Mouse (Mus musculus): ENCODE data around the gene Src. TPM values are rescaled to one million over a fixed set of nuclear protein-coding genes. Genes with fewer than 3 reads are reported as not detected.
"Not testable (repeated sequence)": the region's sequence is repeated elsewhere in the genome, so short reads cannot be mapped to it uniquely, and the experiment has no call there.

Gene Src
- polyA plus RNA-seq (2014; fragmentation: Nextera tagmentation; extraction: Ambion mirVana), result 4.7 and 6.2 TPM in 2 replicates

DNA sequence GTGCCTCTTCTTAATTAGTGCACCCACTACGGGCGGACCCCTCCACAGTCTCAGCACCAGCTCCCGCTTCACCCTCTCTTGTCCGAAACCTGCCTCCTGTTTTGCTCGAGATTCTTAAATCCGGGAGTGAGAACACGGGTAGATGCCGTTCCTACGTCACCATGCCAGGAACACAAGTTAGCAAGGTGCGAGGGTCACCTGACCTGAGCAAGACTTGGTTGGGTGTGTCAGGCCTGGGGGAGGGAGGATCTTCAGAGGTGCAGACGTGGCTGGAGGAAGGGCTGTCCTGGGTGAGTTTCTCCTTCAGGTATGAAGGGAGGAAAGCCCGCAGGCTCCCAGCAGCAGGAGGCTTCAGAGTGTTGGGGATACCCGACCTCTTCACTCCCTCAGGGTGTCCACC is at the start of gene Src:
Src (plus strand) TSS at position 239 of the 400 bp plus-strand sequence.
- H3K4me2 ChIP-seq, result peak within 1 kb of the TSS; percentile 37

DNA sequence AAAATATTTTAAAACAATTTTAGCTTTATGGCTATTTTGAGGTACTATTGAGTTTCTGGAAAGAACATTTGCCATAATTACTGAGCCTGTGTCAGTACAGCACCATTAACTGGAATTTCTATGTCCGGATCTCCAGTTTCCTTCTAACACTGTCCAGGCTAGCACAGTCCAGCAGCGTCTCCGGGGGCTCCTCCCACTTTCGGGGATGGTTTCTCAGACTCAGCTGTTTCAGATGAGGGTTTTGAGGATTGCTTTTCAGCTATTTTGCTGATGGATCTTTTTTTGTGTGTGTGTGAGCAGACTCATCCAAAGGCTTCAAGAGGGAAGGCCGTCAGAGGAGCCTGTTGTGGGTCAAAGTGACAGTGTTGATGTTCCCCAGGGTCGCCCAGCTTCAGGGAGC is 46.5 kb upstream of the Src start:
- Histone ChIP-seq H3K27ac (ENCODE audit: low read depth, low read length) (no peak overlapping the region; the same call in 1 of the 2 replicates), H3K36me3 (ENCODE audit: control insufficient read depth, insufficient read depth, low read length) (no peaks in the 10 kb centered on the region), H3K9ac (ENCODE audit: low read depth, low read length) (no peak overlapping the region), H3K4me2 (no peak overlapping the region), H3K9me3 (replicated peaks; ENCODE audit: control insufficient read depth, low read length) (no peaks in the 10 kb centered on the region), H3K4me3 (ENCODE audit: low read depth, low read length) (no peak overlapping the region), H3K27me3 (ENCODE audit: control insufficient read depth, insufficient read depth, low read length) (no peaks in the 10 kb centered on the region), H3K4me1 (ENCODE audit: control insufficient read depth, insufficient read depth, low read length) (peaks cover 40% of the 10 kb centered on the region)
- ATAC-seq (replicated peaks; ENCODE audit: insufficient number of reproducible peaks, low FRiP score, low TSS enrichment), result no peak
- WGBS (ENCODE audit: insufficient replicate concordance), result 47% methylated on average over 6 of the region's 6 CpGs

More for the DNA sequence above, at the start of gene Src:
- Histone ChIP-seq H3K9ac (ENCODE audit: low read depth, low read length) (0 out of 2 replicates have a peak within 1 kb of the TSS, but pooled peaks have one; percentile 3), H3K4me1 (ENCODE audit: control insufficient read depth, insufficient read depth, low read length) (peaks cover 20% of the 10 kb centered on the region), H3K36me3 (ENCODE audit: control insufficient read depth, insufficient read depth, low read length) (no peaks in the 10 kb centered on the region), H3K27ac (ENCODE audit: low read depth, low read length) (no peak within 1 kb of the TSS), H3K9me3 (replicated peaks; ENCODE audit: control insufficient read depth, low read length) (no peaks in the 10 kb centered on the region), H3K4me3 (ENCODE audit: low read depth, low read length) (no peak within 1 kb of the TSS), H3K27me3 (ENCODE audit: control insufficient read depth, insufficient read depth, low read length) (no peaks in the 10 kb centered on the region; the same call in 1 of the 2 replicates)
- ATAC-seq (replicated peaks; ENCODE audit: insufficient number of reproducible peaks, low FRiP score, low TSS enrichment), result no peak
- 19% methylated on average over 13 of the region's 13 CpGs for WGBS (ENCODE audit: insufficient replicate concordance)

DNA sequence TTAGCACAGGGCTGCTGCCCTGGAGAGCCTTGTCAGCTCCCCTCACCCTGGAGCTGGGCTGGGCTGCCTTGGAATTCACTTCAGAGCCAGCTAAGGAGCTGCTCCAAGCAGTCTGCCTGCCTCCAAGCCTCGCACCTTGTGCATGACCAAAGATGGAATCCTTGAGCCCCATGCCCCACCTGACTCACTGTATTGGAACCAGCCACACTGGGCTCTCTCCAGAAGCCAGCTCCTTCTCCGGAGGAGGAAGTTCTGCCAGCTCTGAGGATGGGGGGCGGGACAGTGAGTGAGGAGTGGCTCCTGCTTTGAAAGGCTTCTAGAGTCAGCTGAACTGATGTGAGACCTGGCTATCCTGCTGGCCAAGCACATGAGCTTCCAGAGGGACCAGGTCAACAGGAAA is 44.6 kb upstream of the Src start:
- no peaks in the 10 kb centered on the region for H3K36me3 ChIP-seq (ENCODE audit: control insufficient read depth, insufficient read depth, low read length)
- H3K4me3 ChIP-seq (ENCODE audit: low read depth, low read length), result no peak overlapping the region
- no peak overlapping the region for H3K9ac ChIP-seq (ENCODE audit: low read depth, low read length)
- no peak overlapping the region for H3K27ac ChIP-seq (ENCODE audit: low read depth, low read length)
- no peaks in the 10 kb centered on the region for H3K9me3 ChIP-seq (replicated peaks; ENCODE audit: control insufficient read depth, low read length)
- ATAC-seq (replicated peaks; ENCODE audit: insufficient number of reproducible peaks, low FRiP score, low TSS enrichment), result no peak
- WGBS (ENCODE audit: insufficient replicate concordance), result 70% methylated on average over 3 of the region's 3 CpGs
- H3K27me3 ChIP-seq (ENCODE audit: control insufficient read depth, insufficient read depth, low read length), result no peaks in the 10 kb centered on the region
- no peak overlapping the region for H3K4me2 ChIP-seq
- peaks cover 38% of the 10 kb centered on the region for H3K4me1 ChIP-seq (ENCODE audit: control insufficient read depth, insufficient read depth, low read length)

DNA sequence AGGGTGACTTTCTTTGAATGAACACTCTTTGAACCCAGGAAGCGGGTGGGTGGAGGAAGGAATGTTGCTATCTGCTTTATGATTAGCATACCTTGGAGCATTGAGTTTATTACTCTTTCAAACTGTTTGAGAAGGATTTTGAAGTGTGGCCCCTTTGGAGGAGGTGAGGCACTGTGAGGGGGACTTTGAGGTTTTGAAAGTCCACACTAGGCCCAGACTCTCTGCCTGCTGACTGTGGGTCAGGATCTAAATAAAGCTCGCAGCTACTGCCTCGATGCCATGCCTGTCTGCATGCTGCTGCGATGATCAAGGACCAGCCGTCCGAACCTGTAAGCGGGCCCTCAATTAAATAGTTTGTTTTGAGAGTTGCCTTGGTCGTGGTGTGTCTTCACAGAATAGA is 43.2 kb upstream of the Src start:
- Histone ChIP-seq H3K27me3 (ENCODE audit: control insufficient read depth, insufficient read depth, low read length) (no peaks in the 10 kb centered on the region), H3K9me3 (replicated peaks; ENCODE audit: control insufficient read depth, low read length) (no peaks in the 10 kb centered on the region), H3K4me3 (ENCODE audit: low read depth, low read length) (no peak overlapping the region), H3K9ac (ENCODE audit: low read depth, low read length) (no peak overlapping the region), H3K27ac (ENCODE audit: low read depth, low read length) (no peak overlapping the region), H3K4me1 (ENCODE audit: control insufficient read depth, insufficient read depth, low read length) (peaks cover 36% of the 10 kb centered on the region), H3K4me2 (no peak overlapping the region), H3K36me3 (ENCODE audit: control insufficient read depth, insufficient read depth, low read length) (no peaks in the 10 kb centered on the region)
- 49% methylated on average over 7 of the region's 8 CpGs for whole genome bisulfite sequencing (ENCODE audit: insufficient replicate concordance)
- ATAC-seq (replicated peaks; ENCODE audit: insufficient number of reproducible peaks, low FRiP score, low TSS enrichment), result no peak

DNA sequence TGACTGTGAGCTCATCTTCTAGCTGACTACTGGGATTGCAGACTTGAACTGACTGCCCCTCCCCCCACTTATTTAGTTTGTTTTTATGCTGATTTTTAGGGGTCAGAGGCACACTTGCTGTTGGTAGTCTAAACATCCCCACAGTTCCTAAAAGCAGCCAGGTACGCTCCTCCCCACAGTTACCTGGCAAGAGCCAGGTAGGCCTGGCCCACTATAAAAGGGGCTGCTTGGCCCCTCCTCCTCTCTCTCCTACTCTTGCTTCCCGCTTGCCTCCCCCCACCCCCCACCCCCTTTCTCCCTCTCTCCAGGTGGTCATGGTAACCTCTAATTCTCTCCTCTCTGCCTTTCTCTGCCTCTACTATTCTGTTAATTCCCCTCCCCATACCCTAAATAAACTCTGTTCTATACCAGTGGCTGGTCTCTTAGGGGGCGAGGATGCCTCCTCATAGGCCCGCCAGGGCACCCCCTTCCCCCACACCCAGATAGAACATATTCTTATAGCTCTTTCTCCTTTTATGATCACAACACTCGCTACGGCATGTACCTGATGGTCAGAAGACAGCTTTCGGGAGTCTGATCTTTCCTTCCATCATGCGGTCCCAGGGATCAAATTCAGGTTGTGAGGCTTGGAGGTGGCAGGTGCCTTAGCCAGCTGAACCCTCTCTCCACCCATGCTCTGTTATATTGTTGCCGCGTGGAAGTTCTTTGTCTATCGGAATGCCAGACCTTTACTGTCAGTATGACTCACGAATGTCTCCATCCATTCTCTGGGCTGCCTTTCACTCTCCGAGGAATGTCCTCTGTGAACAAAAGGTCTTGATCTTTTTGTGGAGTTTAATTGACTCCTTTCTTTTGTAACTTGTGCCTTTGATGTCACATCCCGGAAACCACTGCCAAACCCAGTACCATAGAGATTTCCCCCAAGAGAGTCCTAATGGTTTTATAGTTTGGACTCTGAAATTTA is 42.2 kb upstream of the Src start:
- Histone ChIP-seq H3K4me1 (ENCODE audit: control insufficient read depth, insufficient read depth, low read length) (peaks cover 36% of the 10 kb centered on the region), H3K9me3 (replicated peaks; ENCODE audit: control insufficient read depth, low read length) (no peaks in the 10 kb centered on the region), H3K36me3 (ENCODE audit: control insufficient read depth, insufficient read depth, low read length) (no peaks in the 10 kb centered on the region), H3K9ac (ENCODE audit: low read depth, low read length) (no peak overlapping the region), H3K27me3 (ENCODE audit: control insufficient read depth, insufficient read depth, low read length) (no peaks in the 10 kb centered on the region), H3K4me2 (no peak overlapping the region; the same call in 1 of the 2 replicates), H3K27ac (ENCODE audit: low read depth, low read length) (no peak overlapping the region), H3K4me3 (ENCODE audit: low read depth, low read length) (no peak overlapping the region)
- ATAC-seq (replicated peaks; ENCODE audit: insufficient number of reproducible peaks, low FRiP score, low TSS enrichment), result no peak
- 47% methylated on average over 14 of the region's 14 CpGs for WGBS (ENCODE audit: insufficient replicate concordance)

DNA sequence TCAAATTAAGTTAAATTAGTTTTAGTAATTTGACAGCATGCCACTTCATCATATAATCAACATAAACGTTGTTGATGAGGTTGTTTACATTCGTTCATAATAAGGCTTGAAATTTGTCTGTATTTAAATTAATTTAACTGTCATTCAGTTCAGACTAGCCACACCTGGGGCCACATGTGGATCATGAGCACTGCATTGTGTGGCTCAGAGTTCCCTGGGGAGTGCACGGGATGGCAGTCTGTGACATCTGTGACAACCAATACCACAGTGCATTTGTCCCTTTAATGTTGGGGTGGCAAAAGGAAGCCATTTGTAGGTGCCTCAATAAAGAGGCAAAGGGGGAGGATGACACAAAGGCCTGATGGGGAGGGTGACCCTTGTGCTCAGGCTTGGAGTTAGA is 41.2 kb upstream of the Src start:
- 61% methylated on average over 3 of the region's 3 CpGs for WGBS (ENCODE audit: insufficient replicate concordance)
- H3K27me3 ChIP-seq (ENCODE audit: control insufficient read depth, insufficient read depth, low read length), result no peaks in the 10 kb centered on the region
- H3K9ac ChIP-seq (ENCODE audit: low read depth, low read length), result no peak overlapping the region
- H3K36me3 ChIP-seq (ENCODE audit: control insufficient read depth, insufficient read depth, low read length), result no peaks in the 10 kb centered on the region
- H3K4me3 ChIP-seq (ENCODE audit: low read depth, low read length), result no peak overlapping the region
- no peak overlapping the region for H3K27ac ChIP-seq (ENCODE audit: low read depth, low read length)
- H3K9me3 ChIP-seq (replicated peaks; ENCODE audit: control insufficient read depth, low read length), result no peaks in the 10 kb centered on the region
- H3K4me2 ChIP-seq, result no peak overlapping the region
- peaks cover 29% of the 10 kb centered on the region for H3K4me1 ChIP-seq (ENCODE audit: control insufficient read depth, insufficient read depth, low read length)
- ATAC-seq (replicated peaks; ENCODE audit: insufficient number of reproducible peaks, low FRiP score, low TSS enrichment), result no peak

DNA sequence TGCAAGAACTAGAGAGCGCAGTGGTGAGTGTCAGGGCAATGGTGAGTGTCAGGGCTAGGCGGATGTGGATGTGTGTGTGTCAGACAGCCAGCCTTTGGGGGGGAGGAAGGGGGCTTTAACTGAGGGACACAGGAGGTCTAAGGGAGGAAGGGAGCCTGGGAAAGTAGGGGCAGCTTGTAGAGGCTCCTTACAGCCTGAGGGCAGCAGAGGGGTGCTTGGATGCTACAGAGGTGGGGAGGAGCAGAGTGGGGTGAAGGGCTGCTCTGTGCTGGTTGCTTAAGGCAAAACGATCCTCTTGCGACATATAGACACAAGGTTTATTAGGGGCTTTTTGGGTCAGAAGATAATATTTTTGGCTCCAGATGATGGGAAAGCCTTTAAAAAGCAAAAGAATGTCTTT is 33.4 kb upstream of the Src start:
- Histone ChIP-seq H3K27ac (ENCODE audit: low read depth, low read length) (no peak overlapping the region), H3K27me3 (ENCODE audit: control insufficient read depth, insufficient read depth, low read length) (no peaks in the 10 kb centered on the region), H3K4me1 (ENCODE audit: control insufficient read depth, insufficient read depth, low read length) (no peaks in the 10 kb centered on the region), H3K4me2 (no peak overlapping the region), H3K36me3 (ENCODE audit: control insufficient read depth, insufficient read depth, low read length) (peaks cover 6% of the 10 kb centered on the region), H3K4me3 (ENCODE audit: low read depth, low read length) (no peak overlapping the region), H3K9ac (ENCODE audit: low read depth, low read length) (no peak overlapping the region), H3K9me3 (replicated peaks; ENCODE audit: control insufficient read depth, low read length) (no peaks in the 10 kb centered on the region)
- no peak for ATAC-seq (replicated peaks; ENCODE audit: insufficient number of reproducible peaks, low FRiP score, low TSS enrichment)
- WGBS (ENCODE audit: insufficient replicate concordance), result 76% methylated on average over 4 of the region's 4 CpGs

DNA sequence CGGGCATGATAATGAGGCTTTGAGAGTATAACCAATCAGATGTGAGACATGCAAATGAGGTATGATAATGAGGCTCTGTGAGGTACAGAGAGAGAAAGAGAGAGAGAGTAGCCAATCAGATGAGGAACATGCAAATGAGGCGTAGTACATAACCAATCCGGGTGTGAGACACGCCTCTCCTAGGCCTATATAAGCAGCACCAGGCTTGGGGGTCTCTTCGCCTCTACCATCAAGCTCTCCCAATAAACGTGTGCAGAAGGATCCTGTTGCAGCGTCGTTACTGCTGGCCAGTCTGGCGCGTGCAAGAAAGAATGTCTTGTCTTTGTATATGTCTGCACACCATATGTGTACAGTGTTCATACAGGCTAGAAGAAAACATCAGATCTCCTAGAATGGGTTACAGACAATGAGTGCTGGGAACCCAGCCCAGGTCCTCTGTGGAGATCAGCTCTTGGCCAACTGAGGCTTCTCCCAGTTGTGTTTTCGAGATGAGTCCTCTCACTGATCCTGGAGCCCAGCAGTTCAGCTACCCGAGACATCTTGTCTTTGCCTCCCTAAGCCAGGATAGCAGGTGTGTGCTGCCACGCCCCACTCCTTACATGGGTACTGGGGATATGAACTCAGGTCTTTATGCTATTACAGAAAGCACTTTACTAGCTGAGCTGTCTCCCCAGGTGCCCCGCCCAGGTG is 29.2 kb upstream of the Src start:
- H3K36me3 ChIP-seq (ENCODE audit: control insufficient read depth, insufficient read depth, low read length); H3K27ac ChIP-seq (ENCODE audit: low read depth, low read length); H3K4me1 ChIP-seq (ENCODE audit: control insufficient read depth, insufficient read depth, low read length); H3K27me3 ChIP-seq (ENCODE audit: control insufficient read depth, insufficient read depth, low read length); H3K9ac ChIP-seq (ENCODE audit: low read depth, low read length); H3K4me3 ChIP-seq (ENCODE audit: low read depth, low read length); H3K9me3 ChIP-seq (replicated peaks; ENCODE audit: control insufficient read depth, low read length); H3K4me2 ChIP-seq; ATAC-seq (replicated peaks; ENCODE audit: insufficient number of reproducible peaks, low FRiP score, low TSS enrichment): not testable (repeated sequence)
- WGBS (ENCODE audit: insufficient replicate concordance), result 91% methylated on average over 14 of the region's 14 CpGs
